Mouse (Mus musculus): ENCODE measurements around the gene Rhoh. TPM values are rescaled to one million over a fixed set of nuclear protein-coding genes. Genes with fewer than 3 reads are reported as not detected.

The Rhoh gene
- total RNA-seq, 2 experiments from 2014 or later = 0.26 to 0.31 TPM

DNA sequence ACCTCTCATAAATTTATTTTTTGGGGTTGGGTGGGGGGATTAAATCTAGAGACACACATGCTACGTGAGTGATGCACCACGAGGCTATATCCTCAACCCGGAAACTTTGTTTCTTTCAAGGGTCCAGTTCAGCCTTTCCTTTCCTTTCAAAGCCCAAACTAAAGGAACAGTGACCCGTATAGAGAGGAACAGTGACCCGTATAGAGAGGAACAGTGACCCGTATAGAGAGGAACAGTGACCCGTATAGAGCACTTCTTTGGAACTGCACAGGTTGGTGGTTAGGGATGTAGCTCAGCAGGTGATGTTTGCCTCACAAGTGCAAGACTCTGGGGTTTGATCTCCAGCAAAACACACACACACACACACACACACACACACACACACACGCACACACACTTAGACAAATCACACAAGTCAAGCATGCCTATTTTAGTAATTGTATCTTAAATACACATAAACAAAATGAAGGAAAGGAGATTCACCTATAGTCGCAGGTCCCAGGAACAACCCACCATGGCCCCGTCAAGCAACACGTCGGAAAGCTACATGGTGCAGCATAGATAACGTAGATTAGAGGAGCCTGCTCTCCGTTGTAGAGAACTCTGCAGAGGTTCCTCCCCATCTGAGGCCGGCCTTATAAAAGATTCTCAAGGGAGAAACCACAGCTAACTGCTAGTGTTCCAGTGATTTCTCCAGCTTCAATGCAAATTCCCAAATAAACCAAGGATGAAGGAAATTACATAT is 24.9 kb downstream of the Rhoh start:
- intact Hi-C loops (cut with DNase I) = no loop called here
- DNase-seq = no peak
- Histone ChIP-seq H3K4me3 (no peak overlapping the region), H3K27ac (no peak overlapping the region)
- TF ChIP-seq CTCF (IDR thresholded peaks at IDR 0.05) = no peak

GRCm38 (mm10) chr5:65888102-65888501 is 27.1 kb downstream of the Rhoh start:
- no peak for DNase-seq
- Histone ChIP-seq H3K4me3 (no peak overlapping the region), H3K27ac (no peak overlapping the region)
- TF ChIP-seq CTCF (IDR thresholded peaks at IDR 0.05) = no peak
- intact Hi-C loops (cut with DNase I) = no loop called here

DNA sequence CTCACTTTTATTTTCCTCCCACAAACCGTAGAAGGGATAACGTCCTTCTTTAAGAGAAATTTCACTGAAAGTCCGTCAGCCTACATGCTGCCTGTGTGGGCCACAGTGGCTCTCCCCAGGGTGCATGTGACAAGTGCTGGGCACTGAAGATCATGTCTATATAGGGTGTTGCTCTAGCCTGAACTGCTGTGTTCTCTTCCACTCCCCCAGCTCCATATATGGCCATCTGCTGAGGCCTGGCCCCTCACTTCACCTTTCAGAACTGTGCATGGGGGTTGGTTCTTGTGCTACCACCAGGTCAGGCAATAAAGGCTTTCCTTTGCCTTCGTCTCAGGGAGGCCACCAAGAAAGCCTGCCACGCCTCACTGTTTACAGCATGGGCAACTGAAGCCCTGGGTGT is 28.0 kb downstream of the Rhoh start:
- no peak for TF ChIP-seq CTCF (IDR thresholded peaks at IDR 0.05)
- no peak overlapping the region for H3K27ac ChIP-seq
- intact Hi-C loops (cut with DNase I) = no loop called here

DNA sequence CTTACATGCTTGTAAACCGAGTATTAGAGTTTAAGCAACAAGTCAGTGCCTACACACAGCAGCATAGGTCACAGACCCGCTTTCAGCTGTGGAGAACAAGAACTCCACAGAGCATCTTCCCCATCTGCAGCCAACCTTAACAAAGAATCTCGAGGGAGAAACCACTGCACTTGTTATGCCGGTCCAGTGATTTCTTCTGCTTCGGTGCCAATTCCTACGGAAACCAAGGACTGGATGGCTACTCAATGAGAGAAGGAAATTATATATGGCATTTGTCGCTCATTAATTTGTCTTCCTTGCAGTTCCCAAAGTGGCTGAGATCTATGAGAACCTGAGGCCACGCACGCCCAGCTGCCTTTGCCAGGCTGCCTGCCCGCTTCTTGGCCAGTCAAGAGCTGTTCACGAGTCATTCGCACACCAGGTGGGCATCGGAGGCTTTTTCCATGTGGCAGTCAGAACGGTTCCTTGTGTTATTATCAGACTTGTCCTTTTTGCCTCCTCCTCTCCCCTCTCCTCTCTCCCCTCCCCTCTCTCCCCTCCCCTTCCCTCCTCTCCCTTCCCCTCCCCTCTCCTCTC is 30.3 kb downstream of the Rhoh start:
- intact Hi-C loops (cut with DNase I) = no loop called here

More for the DNA sequence above, 28.0 kb downstream of the Rhoh start:
- no peak overlapping the region for H3K4me3 ChIP-seq
- no peak for DNase-seq

DNA sequence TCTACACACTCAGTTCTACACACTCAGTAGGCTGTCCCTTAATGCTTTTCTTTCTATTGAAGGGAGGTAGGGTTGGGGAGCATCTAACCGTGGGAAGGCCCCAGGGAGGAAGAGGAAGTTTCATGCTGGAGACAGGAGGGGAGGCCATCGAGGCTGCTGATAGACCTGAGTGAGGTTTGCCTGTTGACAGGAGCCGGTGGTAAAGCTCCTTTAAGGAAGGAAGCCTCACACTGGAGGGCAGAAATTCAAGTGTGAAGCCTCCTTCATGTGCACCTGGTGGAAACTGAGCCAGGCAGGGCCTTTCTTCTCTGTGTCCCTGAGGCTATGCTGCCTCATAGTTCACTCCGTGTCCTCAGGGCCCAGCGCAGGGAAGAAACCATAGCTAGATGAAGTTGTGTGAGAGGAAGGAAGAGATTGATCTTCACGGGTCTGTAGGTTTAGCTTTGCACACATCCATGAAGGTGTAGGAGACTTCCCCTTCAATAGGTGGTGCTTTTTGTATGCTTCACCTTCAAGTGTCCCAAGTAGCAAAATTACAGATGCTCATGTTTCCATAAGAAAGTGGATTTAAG is 34.2 kb downstream of the Rhoh start:
- Histone ChIP-seq H3K4me3 (no peak overlapping the region), H3K27ac (no peak overlapping the region)
- no peak for DNase-seq
- no peak for TF ChIP-seq CTCF (IDR thresholded peaks at IDR 0.05)
- intact Hi-C loops (cut with DNase I) = no loop called here

More for the DNA sequence above, 30.3 kb downstream of the Rhoh start:
- no peak for DNase-seq
- no peak for TF ChIP-seq CTCF (IDR thresholded peaks at IDR 0.05)
- H3K4me3 ChIP-seq = no peak overlapping the region
- no peak overlapping the region for H3K27ac ChIP-seq

GRCm38 (mm10) chr5:65895764-65896163 is 34.8 kb downstream of the Rhoh start:
- H3K27ac ChIP-seq = no peak overlapping the region
- H3K4me3 ChIP-seq = no peak overlapping the region
- intact Hi-C loops (cut with DNase I) = no loop called here
- no peak for DNase-seq
- no peak for TF ChIP-seq CTCF (IDR thresholded peaks at IDR 0.05)

GRCm38 (mm10) chr5:65897731-65898130 is 36.7 kb downstream of the Rhoh start:
- no peak for DNase-seq
- H3K27ac ChIP-seq = no peak overlapping the region
- H3K4me3 ChIP-seq = no peak overlapping the region
- TF ChIP-seq CTCF (IDR thresholded peaks at IDR 0.05) = no peak
- intact Hi-C loops (cut with DNase I) = no loop called here

- no peak for DNase-seq
- H3K4me3 ChIP-seq = no peak overlapping the region
- H3K27ac ChIP-seq = no peak overlapping the region
- no peak for TF ChIP-seq CTCF (IDR thresholded peaks at IDR 0.05)
- intact Hi-C loops (cut with DNase I) = no loop called here
Observed at GRCm38 (mm10) chr5:65898683-65899082, 37.7 kb downstream of the Rhoh start.

- no peak overlapping the region for H3K4me3 ChIP-seq
- intact Hi-C loops (cut with DNase I) = no loop called here
- TF ChIP-seq CTCF (IDR thresholded peaks at IDR 0.05) = no peak
- no peak overlapping the region for H3K27ac ChIP-seq
- no peak for DNase-seq
Observed at GRCm38 (mm10) chr5:65900113-65900512, 39.1 kb downstream of the Rhoh start.

GRCm38 (mm10) chr5:65900862-65901265 is 39.9 kb downstream of the Rhoh start:
- no peak overlapping the region for H3K27ac ChIP-seq
- intact Hi-C loops (cut with DNase I) = no loop called here
- no peak overlapping the region for H3K4me3 ChIP-seq
- no peak for TF ChIP-seq CTCF (IDR thresholded peaks at IDR 0.05)
- no peak for DNase-seq

GRCm38 (mm10) chr5:65901868-65902418 is 40.9 kb downstream of the Rhoh start:
- no peak for TF ChIP-seq CTCF (IDR thresholded peaks at IDR 0.05)
- Histone ChIP-seq H3K27ac (no peak overlapping the region), H3K4me3 (no peak overlapping the region)
- intact Hi-C loops (cut with DNase I) = no loop called here
- DNase-seq = no peak

DNA sequence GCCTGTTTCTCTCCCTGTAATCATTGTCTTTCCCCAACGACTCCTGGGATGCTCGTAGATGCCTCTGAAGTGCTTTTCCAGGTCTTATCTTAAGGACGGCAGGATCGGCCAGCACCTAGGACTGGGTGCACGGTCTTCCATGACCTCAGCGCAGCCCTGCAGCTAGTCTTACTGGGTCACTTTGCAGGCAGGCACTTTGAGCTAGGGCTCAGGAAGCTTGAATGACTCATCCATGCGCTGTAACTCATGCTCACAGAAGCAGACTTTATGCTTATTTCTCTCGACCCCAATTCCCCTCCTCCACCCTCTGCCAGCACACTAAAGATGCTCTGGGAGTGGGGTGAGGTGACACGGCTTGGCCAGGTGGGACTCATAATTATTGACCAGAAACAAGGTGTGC is 41.8 kb downstream of the Rhoh start:
- no peak for DNase-seq
- no peak for TF ChIP-seq CTCF (IDR thresholded peaks at IDR 0.05)
- H3K27ac ChIP-seq = no peak overlapping the region
- H3K4me3 ChIP-seq = no peak overlapping the region
- intact Hi-C loops (cut with DNase I) = no loop called here

DNA sequence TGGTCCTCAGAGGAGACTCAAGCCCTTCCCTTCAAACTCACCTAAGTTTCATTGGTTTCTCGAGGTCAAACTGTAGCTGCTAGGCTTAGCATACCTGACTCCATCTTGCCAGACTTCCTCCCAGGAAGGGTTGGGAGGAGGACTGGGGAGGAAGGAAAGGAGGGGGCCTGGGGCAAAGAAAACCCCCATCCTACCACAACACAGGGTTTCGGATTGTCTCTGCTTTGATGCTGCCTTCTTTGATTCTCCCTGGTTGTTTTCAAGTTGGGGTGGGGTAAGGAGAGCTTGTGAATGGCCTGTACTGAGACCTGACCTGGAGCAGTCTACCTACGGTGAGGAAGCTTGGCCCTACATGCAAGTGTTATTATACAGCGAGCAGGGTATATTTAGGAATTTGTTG is 43.5 kb downstream of the Rhoh start:
- intact Hi-C loops (cut with DNase I) = no loop called here

More for the DNA sequence above, 43.5 kb downstream of the Rhoh start:
- no peak overlapping the region for H3K4me3 ChIP-seq
- H3K27ac ChIP-seq = no peak overlapping the region
- no peak for DNase-seq
- TF ChIP-seq CTCF (IDR thresholded peaks at IDR 0.05) = no peak
